Mouse (Mus musculus) lung, adult 2 months (tissue): ENCODE results near the gene Bicdl1.

Experiments
- CTCF ChIP-seq: fragments of 200-500 bp; IDR thresholded peaks from 2 replicates; pipeline ENCODE4 v1.5.1; 2011; ENCODE audit warnings: mild to moderate bottlenecking, low read length, control low read depth; ENCODE audit not compliant: insufficient read depth
- POLR2A ChIP-seq: fragments of 200-500 bp; IDR thresholded peaks from 2 replicates; pipeline ENCODE4 v1.6.1; 2011; ENCODE audit warnings: low read depth, mild to moderate bottlenecking, control low read depth, low read length, borderline replicate concordance; ENCODE audit errors: extremely low read depth

- TF ChIP-seq POLR2A, result no peak
- TF ChIP-seq CTCF, result no peak
These were observed 891 bp upstream of the Bicdl1 start for GRCm38 (mm10) chr5:115732176-115732848.
